Mouse (Mus musculus) embryonic fibroblast, embryonic 13.5 days (primary cell): ENCODE measurements around the gene Pcgf2.

ENCODE experiments used
- CTCF ChIP-seq: IDR thresholded peaks from 2 replicates; pipeline ENCODE4 v1.5.1; 2011; ENCODE audit warnings: mild to moderate bottlenecking, control low read depth, low read length, moderate library complexity, borderline replicate concordance; ENCODE audit not compliant: insufficient read depth
- POLR2A ChIP-seq: IDR thresholded peaks from 2 replicates; pipeline ENCODE4 v1.6.1; 2011; ENCODE audit warnings: low read depth, mild to moderate bottlenecking, control low read depth, low read length, moderate library complexity

- no peak for TF ChIP-seq POLR2A
- no peak for TF ChIP-seq CTCF
Measured at GRCm38 (mm10) chr11:97658751-97659266, 41.5 kb downstream of the Pcgf2 start.
